Mouse (Mus musculus): Measurements from ENCODE around the gene Flg.

Gene Flg

DNA sequence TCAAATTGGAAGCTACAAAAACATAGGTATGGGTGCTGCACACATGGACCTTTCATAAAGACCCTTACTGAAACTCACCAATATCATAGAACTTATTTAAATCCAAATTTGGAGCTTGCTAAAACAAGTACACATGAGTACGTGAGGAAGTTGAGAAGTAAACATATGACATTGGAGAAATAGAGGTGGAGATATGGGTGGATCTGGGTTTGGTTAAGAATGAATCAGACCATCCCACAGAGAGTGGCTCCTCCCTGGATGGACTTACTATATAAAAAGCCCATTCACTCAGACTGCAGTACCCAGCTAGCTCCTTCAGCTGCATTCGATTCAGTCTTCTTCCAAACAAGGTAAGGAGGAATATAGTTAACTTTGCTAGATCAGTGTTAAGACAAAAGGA lies at the start of gene Flg:
Gene Flg, plus strand, starts transcription at position 301 of the 400 bp plus-strand sequence.
- no peak for DNase-seq

DNA sequence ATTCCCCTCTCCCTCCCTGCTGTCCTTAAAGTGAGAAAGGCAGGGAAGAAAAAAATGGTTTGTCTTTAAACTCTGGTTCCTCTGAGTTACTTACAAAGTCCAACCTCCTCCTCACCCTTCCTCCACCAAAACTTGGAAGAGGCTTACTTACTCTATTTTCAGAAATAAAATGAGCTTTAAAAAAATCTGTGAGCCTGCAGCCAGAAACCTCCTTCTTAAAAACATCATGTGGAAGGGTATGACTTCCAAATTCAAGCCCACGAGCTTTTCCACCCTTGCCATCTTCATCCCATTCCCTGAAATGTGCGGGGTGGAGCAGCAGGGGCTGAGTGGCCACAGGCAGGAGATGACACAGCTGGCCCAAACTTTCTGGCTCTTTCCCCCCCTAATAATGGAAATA lies 24.2 kb downstream of the Flg start:
- DNase-seq = no peak

DNA sequence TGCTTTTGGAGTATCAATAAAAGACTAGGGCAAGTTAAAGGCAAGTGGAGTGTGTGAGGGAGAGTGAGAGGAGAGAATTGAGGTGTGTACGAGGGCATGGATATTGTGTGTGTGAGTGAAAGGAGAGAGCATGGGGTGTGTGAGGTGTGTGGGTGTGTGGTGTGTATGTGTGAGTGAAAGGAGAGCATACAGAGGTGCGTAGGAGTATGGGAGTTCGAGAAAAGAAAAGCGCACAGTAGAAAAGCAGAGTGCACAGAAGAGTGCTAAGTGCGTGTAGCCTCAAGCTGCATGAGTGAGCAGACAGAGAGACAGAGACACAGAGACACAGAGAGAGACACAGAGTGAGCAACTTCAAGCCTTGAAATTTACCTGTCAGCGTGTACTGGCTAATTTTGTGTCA lies 26.5 kb downstream of the Flg start:
- DNase-seq = no peak

DNA sequence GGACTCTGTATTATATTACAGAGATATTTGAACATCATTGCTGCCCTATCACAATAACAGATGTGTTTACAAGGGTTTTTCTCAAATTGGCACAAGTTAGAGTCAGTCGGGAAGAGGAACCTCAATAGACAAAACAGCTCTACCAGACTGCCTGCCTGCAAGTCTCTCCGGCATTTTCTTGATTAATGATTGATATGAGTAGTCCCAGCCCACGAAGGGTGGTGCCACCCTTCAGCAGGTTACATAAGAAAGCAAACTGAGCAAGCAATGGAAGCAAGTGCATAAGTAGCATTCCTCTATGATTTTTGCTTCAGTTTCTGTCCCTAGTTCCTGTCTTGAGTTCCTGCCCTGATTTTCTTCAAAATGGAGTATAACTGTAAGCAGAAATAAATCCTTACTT lies 28.6 kb downstream of the Flg start:
- DNase-seq = no peak

DNA sequence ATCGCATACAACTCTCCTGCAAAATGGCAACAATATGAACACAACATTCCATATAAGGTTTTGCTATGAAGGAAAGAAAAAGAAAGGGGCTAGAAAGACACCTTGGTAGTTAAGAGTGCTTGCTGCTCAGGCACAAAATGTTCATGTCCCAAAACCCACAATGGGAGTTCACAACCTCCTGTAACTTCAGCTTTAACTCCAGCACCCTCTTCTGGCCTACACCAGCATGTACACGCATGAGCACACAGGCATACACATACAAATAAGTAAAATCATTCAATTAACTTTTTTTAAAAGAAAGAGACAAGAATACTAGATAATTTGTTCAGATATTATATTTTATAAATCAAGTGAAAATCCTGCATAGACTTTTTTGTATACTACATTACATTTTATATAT lies 32.8 kb downstream of the Flg start:
- DNase-seq = no peak

DNA sequence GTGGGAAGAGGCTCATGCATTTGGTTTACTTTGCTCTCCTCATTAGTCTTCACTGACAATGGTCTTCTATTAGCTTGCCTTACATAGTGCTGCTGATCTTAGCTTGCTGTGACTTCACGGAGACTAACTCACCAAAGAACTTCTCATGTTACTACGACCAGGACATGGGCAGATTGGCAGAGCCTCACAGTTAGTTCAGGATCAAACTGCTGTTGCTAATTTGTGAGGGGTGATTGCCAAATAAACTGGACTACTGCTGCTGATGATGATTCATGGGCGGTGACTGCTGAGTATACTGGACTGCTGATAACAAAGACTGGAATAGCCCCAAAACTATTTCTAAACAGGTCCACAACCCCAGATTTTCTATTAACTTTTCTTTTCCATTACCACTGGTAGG lies 38.0 kb downstream of the Flg start:
- no peak for DNase-seq

DNA sequence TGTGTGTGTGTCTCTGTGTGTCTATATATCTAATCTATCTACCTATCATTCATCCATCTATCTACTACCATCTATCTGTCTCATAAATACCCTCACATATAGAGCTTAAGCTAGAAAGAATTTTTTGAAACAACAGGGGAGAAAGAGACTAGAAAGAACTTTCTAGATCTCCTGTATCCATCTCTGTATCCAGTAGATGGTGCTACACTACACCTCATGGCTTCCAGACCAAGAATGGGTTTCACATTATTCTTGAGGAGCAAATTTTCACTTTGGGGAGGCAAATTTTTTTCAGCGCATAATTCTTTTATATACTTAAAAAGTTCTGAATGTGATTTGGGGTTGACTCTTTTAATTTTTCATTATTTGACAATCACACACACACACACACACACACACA lies 41.1 kb downstream of the Flg start:
- DNase-seq = no peak

DNA sequence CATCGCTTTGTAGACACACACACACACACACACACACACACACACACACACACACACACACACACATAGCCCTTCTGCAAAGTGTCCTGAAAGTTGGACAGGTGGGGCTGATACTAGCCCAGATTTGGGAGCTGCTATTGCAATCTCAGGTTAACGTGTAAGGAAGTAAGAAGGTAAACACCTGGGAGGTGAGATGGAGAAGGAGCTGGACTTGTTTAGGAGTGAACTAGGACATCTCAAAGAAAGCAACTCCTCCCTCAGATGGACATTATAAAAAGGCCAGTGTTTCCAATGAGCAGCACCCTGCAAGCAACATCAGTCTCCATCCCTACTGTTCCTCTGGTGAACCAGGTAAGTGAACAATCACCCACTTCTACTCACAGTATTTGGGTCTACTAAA lies 46.1 kb downstream of the Flg start, which contains the start of gene Hrnr:
Gene Hrnr, plus strand, starts transcription at position 301 of the 400 bp plus-strand sequence.
- no peak for DNase-seq

DNA sequence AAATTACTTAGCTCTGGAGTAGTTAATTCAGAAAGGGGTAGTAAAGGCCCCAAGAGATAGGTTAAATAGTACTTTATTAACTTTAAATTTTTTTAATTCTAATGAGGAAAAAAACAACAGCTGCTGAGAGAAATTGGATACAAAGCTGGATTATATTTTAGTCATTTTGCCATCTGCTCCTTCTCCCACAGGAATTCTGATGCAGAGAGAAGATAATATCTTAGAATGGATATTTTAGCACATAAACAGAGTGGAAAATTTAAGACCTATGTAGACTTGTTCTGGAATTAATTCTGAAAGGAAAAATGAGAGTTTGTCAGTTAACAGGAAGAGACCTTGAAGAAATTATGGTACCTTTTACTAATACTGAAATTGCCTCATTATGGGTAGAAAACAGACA lies 64.4 kb downstream of the Flg start:
- DNase-seq = no peak

DNA sequence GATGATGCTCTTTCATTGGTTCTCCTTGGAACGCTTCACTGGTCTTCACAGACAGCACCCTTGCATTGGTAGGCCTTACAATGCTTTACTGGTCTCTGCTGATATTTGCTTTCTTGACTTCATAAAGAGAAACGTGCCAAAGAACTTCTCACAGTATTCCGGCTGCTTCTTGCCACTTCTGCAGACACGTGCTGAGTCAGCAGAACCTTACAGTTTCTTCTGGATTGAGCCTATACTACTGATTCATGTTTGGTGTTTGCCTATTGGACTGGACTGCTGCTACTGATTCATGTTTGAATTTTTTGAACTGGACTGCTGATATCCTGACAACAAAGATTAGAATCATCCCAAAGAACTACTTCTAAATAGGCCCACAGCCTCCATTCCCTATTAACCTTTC lies 66.7 kb downstream of the Flg start:
- no peak for DNase-seq
